Mouse (Mus musculus): Measurements from ENCODE around the gene Leprot.

DNA sequence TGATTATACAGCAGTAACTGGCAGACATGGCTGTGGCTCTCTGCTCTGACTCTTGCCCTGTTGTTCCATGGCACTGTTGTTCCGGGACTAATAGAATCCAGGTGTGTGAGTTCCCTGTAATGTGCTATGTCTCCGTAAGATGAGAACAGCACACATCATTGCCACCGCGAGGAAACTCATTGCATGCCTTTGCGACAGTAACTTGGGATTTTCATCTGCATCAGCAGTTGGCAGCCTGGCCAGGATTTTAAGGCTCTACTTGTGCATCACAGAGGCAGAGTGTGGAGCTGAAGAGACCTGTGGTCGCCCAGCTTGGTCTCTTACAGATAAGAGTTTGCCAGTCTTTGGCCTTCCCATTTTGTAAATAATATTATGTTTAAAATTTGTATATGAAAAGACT is 6.7 kb downstream of the Leprot start:
- TF ChIP-seq CTCF (IDR thresholded peaks at IDR 0.05; ENCODE audit: insufficient read depth, low read depth, low read length): no peak
- TF ChIP-seq POLR2A (IDR thresholded peaks at IDR 0.05; ENCODE audit: insufficient read depth, low read depth, low read length): no peak

All from olfactory bulb, adult 2 months (tissue).